Mouse (Mus musculus): ENCODE measurements at regions not wholly inside any gene's neighbourhood (a gene's known extent, or its start where the extent isn't known, plus 50 kb on each side); places are given as distances from the start of the nearest gene placed in this dataset.
"Not testable (repeated sequence)": the region's sequence is repeated elsewhere in the genome, so short reads cannot be mapped to it uniquely, and the experiment has no call there.

DNA sequence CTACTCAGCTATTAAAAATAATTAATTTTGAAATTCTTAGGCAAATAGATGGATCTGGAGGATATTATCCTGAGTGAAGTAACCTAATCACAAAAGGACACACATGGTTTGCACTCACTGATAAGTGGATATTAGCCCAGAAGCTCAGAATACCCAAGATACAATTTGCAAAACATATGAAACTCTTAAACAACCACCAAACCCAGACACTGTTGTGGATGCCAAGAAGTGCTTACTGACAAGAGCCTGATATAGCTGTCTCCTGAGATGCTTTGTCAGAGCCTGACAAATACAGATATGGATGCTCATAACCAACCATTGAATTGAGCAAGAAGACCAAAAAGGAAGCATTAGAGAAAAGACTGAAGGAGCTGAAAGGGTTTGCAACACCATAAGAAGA, 468.4 kb upstream of the Cdh12 start:
- not testable (repeated sequence) for DNase-seq (ENCODE audit: low spot score)

DNA sequence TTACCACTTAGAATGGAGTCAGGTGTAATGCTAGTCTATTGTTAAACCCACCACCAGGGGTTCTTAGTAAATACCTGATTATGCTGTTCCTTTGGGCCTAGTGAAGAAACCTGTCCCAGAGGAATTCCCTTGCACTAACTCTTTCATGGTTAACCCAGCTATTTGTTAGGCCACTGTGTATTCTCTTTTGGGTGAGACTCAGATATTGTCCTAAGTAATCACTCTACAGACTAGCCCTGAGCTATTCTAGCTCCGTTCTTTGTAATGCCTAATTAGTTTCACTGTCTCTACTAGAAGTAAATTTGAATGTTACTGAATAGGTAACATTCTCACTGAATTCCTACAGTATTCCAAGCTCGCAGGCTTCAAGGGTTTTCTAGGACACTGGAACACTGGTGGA, 464.1 kb upstream of the Cdh12 start:
- DNase-seq (ENCODE audit: low spot score): not testable (repeated sequence)

DNA sequence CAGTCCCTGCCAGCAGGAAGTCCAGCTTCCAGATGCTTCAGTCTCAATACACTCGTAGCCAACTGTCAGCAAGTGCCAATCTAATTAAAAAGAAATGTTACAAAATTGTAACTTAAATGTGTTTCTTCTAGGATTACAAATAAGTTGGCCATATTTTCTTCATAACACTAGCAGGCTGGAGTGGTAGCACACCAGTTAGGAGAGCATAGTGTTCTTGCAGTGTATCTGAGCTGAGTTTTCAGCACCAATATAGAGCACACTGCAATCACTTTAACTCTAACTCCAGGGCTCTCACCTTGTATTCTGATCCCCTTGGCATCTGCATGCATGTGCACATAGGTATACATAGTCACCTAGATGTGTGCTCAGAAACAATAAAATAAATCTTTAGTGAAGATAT, 417.3 kb upstream of the Cdh12 start:
- DNase-seq (ENCODE audit: low spot score): no peak

DNA sequence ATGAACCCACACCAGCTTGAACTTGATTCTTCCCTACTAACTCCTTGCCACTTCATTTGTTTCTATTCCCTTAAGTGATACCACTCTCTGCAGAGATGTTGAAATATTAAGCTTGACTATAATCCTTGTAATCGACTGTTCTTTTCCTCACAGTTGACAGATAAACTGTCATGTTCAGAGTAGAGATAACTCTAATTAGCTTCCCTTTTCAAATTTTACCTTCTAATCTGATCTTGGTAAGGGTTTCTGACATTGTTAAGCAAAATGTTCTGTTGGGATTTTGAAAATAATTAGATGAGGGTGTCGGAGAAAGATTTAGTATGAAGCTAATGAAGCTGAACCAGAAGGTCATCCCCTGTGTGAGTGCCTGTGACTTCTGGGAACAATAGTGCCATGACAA, 414.7 kb upstream of the Cdh12 start:
- peak; percentile 80 for DNase-seq (ENCODE audit: low spot score)

DNA sequence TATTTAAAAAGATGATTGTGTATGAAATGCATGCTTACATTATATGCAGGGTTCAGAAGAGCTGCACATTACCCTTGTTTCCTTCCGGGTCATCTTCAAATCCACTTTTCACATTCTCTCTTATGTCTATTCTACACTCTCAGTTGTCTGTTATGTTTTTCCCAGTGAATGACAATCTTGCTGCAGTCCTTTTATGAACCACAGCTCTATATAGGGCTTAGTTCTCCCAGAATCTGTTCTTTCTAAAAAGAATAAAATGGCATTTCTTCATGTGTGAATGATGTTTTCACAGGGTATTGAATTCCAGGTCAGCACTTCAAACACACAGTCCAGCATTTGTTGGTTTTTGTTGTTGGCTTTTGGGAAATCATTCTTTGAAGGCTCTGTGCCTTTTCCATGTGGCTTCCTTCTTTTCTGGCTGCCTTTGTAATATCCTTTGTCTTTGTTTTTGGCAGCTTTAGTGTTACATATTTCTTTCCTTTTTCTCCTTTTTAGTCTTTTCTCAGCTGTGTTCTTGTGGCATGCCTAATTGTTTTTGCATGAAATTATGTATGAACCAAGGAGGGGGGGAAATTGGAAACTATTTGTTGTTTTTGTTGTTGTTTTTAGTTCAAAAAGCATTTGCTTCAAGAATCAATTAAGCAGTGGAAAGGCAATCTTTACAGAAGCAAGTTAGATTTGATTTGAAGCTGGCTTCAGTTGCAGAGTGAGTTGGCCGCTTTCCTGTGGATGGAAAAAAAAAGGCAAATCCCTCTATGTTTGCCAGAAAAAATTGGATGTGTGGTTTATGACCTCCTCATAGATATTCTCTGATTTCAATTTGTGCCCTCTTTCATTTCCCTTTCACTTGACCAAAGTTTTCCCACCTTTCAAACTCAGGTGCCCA, 410.3 kb upstream of the Cdh12 start:
- DNase-seq (ENCODE audit: low spot score): no peak

DNA sequence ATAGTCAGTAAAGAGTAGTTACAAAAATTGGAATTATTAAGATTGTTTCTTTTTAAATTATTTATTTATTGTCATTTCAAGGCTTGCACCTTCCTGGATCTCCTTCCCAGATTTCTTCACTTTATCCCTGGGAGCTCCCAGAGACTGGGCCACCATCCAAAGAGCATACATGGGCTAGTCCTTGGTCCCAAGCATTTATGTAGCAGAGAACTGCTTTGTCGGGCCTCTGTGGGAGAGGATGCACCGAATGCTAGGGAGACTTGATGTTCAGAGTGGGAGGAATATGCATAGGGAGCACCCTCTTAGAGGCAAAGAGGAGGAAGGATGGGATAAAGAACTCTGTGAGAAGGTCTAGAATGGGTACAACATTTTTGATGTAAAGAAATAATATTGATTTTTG, 409.0 kb upstream of the Cdh12 start:
- DNase-seq (ENCODE audit: low spot score): no peak

DNA sequence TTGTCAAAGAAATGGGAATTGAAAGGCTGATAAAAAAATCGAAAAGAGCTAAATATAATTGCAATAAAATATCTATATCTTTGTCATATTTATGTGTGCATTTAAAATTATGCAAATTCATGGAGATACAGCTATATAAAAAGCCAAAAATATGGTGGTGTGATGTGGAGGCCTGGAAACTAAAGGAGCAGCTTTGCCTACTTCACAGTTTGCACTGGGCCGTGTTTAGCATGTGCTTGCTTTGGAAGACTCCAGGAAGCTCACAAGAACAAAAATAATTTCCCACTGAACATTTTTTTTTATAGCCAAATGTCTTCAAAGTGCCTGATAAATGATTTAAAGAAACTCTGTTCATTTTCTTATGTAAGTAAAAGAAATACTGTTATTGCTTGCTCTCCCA, 364.1 kb upstream of the Cdh12 start:
- no peak for DNase-seq (ENCODE audit: low spot score)

DNA sequence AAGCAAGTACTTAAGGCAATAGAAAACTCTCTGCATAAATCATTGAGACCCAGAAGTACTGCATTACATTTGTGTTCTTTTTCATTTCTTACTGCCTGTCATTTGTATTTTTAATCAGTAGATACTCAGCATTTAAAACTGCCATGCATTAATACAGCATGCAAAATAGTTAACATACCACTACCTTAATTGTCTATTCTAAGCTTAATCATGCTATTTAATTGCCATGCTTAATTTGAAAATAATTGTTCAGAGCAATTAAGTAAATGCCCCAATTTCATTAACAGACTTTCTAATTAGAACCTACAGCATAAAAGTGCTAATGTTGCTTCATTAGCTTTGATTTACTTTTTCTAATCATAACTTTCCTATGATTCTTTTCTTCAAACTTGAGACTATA, 359.3 kb upstream of the Cdh12 start:
- peak; percentile 43 for DNase-seq (ENCODE audit: low spot score)

DNA sequence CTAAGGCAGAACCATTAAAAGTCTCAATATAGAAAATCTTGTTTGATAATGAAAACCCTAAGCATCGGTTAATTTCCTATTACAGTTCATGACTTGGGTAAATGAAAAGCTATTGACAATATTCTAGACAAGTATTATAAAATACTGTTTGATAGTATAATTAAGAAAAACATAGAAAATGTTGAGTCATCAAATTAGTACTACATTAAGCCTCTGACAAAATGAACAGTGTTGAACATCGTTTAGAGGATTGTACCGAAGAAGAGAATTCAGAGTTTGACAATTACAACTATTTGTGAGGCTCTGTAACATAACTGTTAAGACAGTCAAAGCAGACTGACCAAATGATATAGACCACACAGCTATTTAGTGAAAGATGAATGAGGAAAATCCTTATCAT, 358.5 kb upstream of the Cdh12 start:
- DNase-seq (ENCODE audit: low spot score): peak; percentile 3

DNA sequence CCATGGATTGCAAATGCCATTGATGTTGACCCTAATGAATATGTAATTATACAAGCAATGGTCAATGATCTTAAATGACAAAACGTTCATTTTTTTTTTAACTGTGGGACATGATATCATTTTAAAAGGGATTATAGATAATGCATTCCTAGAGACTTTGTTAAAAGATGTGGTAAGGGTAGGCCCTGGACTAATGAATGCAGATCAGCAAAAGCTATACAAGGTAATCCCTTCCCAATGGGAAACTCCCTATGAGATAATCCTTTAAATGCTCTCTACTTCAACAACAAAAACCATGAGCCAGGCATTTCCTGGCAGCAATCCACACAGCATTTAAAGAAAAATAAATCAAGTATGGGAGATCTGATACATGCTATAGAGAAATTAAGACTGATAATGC, 353.3 kb upstream of the Cdh12 start:
- no peak for DNase-seq (ENCODE audit: low spot score)

DNA sequence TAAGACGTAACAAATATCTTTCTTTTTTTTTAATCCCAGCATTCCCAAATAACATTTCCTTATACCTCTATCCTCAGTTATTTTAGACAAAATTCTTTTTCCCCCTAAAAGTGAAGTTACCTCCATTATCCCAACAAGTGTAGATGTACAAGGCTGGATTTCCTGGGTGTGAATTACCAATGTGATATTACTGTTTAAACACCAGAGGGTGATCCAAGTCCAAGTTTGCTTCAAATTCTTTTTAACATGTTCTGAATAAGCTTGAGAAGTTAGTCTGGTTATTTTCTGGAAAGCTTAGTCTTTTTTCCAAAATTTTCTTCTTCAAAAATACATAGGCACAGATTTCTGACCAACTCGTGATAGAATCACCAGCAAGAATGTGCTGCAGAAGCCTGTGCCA, 329.5 kb upstream of the Cdh12 start:
- DNase-seq (ENCODE audit: low spot score): no peak

DNA sequence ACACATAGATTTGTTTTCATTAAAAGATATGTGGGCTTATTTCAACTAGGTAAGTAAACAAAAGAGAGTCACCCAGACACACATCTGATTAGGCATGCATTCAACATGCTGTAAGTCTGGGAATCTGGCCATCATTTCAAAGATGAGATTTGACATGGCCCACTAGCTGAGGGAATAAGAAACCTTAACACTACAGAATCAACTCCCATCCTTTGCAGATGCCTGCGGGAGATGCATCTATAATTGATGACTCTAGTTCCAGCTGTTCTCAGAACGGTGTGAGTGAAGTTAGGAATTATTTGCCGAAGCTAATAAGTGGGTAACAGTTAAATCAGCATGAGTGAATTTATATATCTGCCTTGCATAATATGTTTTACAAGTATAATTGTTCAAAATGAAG, 325.5 kb upstream of the Cdh12 start:
- peak; percentile 51 for DNase-seq (ENCODE audit: low spot score)

DNA sequence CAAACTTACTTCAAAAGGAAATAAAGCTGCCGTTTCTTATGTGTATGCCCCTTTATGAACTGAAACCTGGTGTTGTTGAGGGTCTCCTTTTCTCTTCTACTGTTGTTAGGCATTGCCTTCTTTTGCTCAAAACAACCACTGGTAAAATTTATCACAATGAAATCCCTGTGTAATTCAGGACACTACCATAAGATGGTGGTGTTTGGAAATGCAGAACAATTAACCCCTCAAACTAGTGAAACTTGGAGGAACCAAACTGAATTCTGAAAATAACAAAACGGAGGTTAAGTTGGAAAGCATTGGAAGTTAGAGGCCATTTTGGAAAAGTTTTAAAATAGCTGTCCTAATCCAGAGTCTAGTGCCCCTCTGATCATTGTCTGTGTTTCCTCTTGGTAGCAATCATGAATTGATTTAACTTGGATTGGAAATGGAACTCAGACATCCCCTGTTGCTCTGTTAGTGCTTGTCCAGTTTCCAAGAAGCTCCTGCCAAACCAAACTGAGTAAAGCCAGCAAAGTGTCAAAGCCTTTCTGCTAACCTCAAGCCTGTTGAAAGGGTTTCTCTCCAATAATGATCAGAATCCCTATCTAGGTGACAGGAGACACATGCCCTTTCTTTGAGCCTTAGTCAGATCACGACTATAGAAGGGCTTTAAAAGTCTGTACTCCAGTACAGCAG, 313.0 kb upstream of the Cdh12 start:
- DNase-seq (ENCODE audit: low spot score): no peak

DNA sequence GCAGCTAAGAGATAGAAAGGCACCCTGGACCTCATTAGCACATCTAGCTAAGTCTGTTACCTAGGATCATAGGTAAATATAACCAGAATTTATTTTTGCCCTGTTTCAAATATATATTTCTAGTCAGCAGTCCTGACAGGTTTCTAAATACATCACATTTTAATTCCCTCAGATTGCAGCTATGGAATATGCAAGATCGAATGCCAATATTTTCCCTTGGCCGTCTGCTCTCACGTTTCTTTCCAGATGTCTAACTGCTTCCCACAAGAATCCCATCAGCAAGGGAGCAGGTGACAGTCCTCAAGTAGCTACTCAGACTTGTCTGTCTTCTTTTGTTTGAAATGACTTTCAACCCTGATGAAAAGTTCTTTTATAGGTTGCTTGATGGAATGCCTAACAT, 297.2 kb upstream of the Cdh12 start:
- DNase-seq (ENCODE audit: low spot score): no peak
